Mouse (Mus musculus) splenic B cell, adult 2 months (primary cell): ENCODE results near the gene Igsf3.
"Not testable (repeated sequence)": the region's sequence is repeated elsewhere in the genome, so short reads cannot be mapped to it uniquely, and the experiment has no call there.

ENCODE experiments used
- DNase-seq: peaks from one replicate; pipeline ENCODE4 v3.0.0-alpha.2; 2011; ENCODE audit warnings: low read depth, low spot score
- H3K27me3 ChIP-seq: 2 replicates; pipeline ENCODE4 v1.6.1; 2012; ENCODE audit warnings: mild to moderate bottlenecking, low read length, moderate library complexity, mixed read lengths; ENCODE audit not compliant: control insufficient read depth, poor library complexity, insufficient read depth, severe bottlenecking
- H3K36me3 ChIP-seq: 2 replicates; pipeline ENCODE4 v1.6.1; 2012; ENCODE audit warnings: mild to moderate bottlenecking, low read length, moderate library complexity, mixed read lengths; ENCODE audit not compliant: control insufficient read depth, poor library complexity, insufficient read depth, severe bottlenecking

Igsf3 gene

DNA sequence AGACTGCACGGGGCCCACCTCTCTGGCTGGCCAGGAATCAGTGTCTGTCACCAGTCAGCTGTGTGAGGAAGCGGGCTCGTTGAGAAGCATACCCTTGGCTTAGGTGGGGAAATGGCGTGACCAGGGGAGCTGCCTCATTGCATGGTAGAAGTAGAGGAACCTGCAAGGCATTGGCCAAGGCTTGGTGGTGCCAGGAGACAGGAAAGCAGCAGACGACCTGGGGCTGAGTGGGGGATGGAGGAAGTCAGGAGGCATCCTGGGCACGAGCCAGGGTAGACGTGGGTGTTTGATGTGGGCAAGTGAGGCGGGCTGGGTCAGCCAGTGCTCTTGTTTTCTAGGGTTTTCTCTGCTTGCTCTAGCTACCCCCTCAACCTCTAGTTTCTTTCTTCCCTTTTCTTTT is 30.7 kb downstream of the Igsf3 start:
- H3K27me3 ChIP-seq: no peaks in the 10 kb centered on the region
- H3K36me3 ChIP-seq: no peaks in the 10 kb centered on the region
- DNase-seq: no peak

DNA sequence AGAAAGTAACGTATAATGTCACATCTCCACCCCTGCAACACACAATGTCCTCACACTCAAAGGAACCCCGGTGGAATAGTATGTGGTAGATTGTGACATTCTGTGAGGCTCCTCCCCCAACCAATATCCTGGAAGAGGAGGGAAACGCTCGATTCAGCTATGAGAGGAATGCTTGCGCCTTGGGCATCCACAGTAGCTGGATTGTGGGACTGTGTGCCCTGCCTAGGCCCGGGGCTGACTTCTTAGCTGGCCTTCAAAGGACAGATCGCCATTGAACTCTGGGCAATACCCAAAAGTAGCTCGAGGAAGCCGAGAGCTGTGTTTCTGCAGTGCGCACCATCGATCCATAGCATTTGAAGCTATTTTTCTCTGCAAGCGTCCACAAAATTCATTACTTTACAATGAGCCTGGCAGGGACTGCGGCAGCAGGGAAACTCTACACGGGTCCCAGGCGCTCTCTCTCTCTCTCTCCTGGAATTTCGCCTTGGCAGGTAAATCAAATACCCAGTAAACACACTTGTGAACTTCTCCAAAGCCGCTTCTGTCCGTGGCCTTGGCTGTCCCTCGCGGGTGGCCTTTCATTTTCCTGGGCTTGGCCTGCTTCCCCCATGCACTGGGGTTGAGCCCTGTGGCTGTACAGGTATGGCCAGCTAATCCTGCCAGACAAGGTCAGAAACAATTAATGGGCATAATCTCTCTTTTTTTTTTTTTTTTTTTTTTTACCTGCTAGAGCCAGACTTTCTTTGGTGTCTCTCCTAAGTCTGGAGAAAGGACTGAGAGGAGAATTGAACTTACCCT is 32.3 kb downstream of the Igsf3 start:
- no peaks in the 10 kb centered on the region for H3K36me3 ChIP-seq
- no peak for DNase-seq
- H3K27me3 ChIP-seq: no peaks in the 10 kb centered on the region

GRCm38 (mm10) chr3:101410202-101410601 is 33.3 kb downstream of the Igsf3 start:
- no peaks in the 10 kb centered on the region for H3K27me3 ChIP-seq
- no peak for DNase-seq

DNA sequence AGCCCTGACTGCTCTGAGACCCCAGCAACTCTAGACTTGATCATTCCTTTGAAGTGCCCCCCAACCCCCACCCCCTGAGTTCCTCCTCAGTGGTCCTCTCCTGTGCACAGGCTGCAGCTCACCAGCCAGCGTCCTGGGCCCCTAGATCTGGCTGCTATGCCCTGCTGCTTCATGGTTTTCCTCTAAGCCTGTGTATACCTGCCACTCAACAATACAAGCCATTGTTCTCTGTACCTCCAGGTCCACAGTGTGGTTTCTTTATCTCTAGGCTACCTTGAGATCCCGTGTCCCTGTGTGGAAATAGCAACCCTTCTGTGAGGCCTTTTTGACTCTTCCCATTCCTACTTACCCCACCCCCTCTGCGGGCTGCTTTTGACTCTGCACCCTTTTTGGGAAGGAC is 33.9 kb downstream of the Igsf3 start:
- Histone ChIP-seq H3K36me3 (no peaks in the 10 kb centered on the region), H3K27me3 (no peaks in the 10 kb centered on the region)
- DNase-seq: no peak

More at GRCm38 (mm10) chr3:101410202-101410601, 33.3 kb downstream of the Igsf3 start:
- H3K36me3 ChIP-seq: no peaks in the 10 kb centered on the region

DNA sequence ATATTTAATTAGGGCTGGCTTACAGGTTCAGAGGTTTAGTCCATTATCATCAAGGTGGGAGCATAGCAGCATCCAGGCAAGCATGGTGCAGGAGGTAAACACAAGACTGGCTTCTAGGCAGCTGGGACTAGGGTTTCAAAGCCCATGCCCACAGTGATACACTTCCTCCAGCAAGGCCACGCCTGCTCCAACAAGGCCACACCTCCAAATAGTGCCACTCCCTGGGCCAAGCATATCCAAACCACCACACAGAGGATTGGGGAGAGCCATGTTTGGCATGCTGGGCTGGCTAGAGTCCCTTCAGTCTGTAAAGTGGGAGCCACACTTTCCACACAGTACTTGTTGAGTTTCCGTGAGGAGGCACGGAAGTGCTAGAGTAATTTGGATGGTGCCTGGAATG is 34.7 kb downstream of the Igsf3 start:
- no peaks in the 10 kb centered on the region for H3K27me3 ChIP-seq
- no peaks in the 10 kb centered on the region for H3K36me3 ChIP-seq
- no peak for DNase-seq

- no peaks in the 10 kb centered on the region for H3K36me3 ChIP-seq
- H3K27me3 ChIP-seq: no peaks in the 10 kb centered on the region
- DNase-seq: no peak
Measured at GRCm38 (mm10) chr3:101412115-101412514, 35.2 kb downstream of the Igsf3 start.

DNA sequence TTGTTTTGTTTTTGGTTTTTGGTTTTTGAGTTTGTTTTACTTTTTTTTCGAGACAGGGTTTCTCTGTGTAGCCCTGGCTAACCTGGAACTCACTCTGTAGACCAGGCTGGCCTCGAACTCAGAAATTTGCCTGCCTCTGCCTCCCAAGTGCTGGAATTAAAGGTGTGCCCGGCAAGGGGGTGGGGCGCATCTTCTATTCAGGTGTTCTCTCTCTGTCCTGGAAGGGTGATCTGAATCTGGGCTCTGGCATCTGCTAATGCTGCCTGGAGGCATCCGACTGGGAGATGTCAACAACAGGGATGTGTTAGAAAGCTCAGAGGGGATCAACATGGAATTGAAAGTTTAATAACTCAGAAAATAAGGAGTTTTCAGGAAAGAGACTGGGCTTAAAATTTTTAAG is 36.1 kb downstream of the Igsf3 start:
- H3K36me3 ChIP-seq, H3K27me3 ChIP-seq, DNase-seq: not testable (repeated sequence)

GRCm38 (mm10) chr3:101418740-101419652 is 42.1 kb downstream of the Igsf3 start:
- no peaks in the 10 kb centered on the region for H3K36me3 ChIP-seq
- H3K27me3 ChIP-seq: no peaks in the 10 kb centered on the region
- no peak for DNase-seq

GRCm38 (mm10) chr3:101419653-101419994 is 42.7 kb downstream of the Igsf3 start:
- Histone ChIP-seq H3K36me3 (no peaks in the 10 kb centered on the region), H3K27me3 (no peaks in the 10 kb centered on the region)
- no peak for DNase-seq

DNA sequence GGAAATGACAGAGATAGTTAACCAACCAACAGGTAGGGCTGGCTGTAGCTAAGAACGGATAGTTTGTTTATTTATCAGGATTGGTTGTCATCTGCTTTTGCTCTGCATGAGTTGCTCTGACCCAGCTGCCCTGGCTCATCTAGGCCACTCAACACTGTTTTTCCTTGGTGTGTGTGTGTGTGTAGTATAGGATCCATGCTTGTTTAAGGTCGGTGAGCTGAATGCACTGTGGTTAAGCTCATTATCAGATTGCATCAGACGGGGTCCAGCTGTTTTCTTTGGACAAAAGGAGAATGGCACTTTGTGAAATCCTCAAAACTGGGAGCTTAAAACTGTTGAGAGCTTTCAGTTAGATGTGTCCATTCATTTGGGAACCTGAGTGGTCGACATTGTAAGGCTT is 46.3 kb downstream of the Igsf3 start:
- H3K27me3 ChIP-seq: no peaks in the 10 kb centered on the region
- no peaks in the 10 kb centered on the region for H3K36me3 ChIP-seq
- no peak for DNase-seq

GRCm38 (mm10) chr3:101424295-101424885 is 47.5 kb downstream of the Igsf3 start:
- Histone ChIP-seq H3K36me3 (no peaks in the 10 kb centered on the region), H3K27me3 (no peaks in the 10 kb centered on the region)
- no peak for DNase-seq

GRCm38 (mm10) chr3:101429982-101430754 is 53.3 kb downstream of the Igsf3 start:
- no peak for DNase-seq

DNA sequence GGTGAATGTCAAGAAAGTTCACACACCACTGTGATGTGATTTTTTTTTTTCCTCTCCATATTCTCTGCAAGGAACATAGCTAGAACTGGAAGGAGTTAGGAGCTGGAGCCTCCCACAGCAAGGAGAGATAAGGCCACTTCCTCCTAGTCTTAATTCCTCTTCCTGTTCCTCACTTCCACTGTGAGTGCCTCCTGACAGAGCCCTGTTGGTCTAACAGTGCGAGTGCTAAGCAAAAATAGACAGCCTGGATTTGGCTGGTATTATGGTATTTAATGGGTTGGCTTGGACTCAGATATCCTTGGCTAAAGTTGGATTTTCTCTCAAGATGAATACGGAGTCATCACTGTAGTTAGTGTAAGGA is 53.9 kb downstream of the Igsf3 start:
- DNase-seq: no peak
- Histone ChIP-seq H3K36me3 (no peaks in the 10 kb centered on the region), H3K27me3 (no peaks in the 10 kb centered on the region)

More at GRCm38 (mm10) chr3:101429982-101430754, 53.3 kb downstream of the Igsf3 start:
- Histone ChIP-seq H3K27me3 (no peaks in the 10 kb centered on the region), H3K36me3 (no peaks in the 10 kb centered on the region)

- Histone ChIP-seq H3K27me3 (no peaks in the 10 kb centered on the region), H3K36me3 (no peaks in the 10 kb centered on the region)
- no peak for DNase-seq
Measured at GRCm38 (mm10) chr3:101435672-101436071, 58.8 kb downstream of the Igsf3 start.
